18 mouse cellular contexts compared by ENCODE assay signal in the genomic region with DNA sequence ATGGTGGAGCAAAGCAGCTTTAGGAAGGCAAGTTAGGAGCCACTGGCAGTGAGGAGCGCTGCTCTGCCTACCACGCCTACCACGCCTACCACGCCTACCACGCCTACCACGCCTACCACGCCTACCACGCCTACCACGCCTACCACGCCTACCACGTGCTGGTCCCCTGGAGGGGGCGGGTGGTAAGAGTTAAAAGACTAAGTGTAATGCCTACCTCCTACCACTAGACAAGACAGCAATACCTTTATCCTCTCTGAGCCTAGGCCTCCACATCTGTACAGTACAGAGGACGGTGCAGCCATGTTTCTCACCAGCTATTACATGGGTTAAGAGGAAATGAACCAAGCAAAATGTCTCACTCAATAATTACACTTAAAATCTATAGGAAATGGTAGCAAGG. TPM values are rescaled to one million over a fixed set of nuclear protein-coding genes. Genes with fewer than 3 reads are reported as not detected.
DNase-seq lines count a peak whose midpoint lies in the region; ATAC-seq and TF ChIP-seq lines count a peak whose summit lies in the region.
"Had no signal": no experiment of that assay in that cellular context is flagged by ENCODE, and none has a peak within 500 bp of the region (broad histone marks: within the 10 kb centered on the region; RNA-seq: fewer than 3 reads in every experiment).

No protein-coding gene starts in this region.

- no peak for DNase-seq in forebrain, postnatal 0 days
- DNase-seq in CD4-positive helper T cell, adult 2 months (ENCODE audit: low read depth, low spot score): peak; percentile 22
- peak; percentile 82 for DNase-seq in ZHBTc4 (ENCODE audit: low read depth, low spot score)
- DNase-seq in liver, embryonic 13.5 days: no peak
- DNase-seq in spleen, adult 12 weeks (ENCODE audit: low spot score): no peak
- no peak for DNase-seq in gastrocnemius, postnatal 10 days
- DNase-seq in gastrocnemius, adult 18-20 months (ENCODE audit: low spot score): no peak
- DNase-seq: adrenal gland, postnatal 25 days; cerebellum, adult 11 months; gastrocnemius, postnatal 36 days; kidney, adult 11 months; kidney, postnatal 36 days; lung, postnatal 10 days; retina, postnatal 1 day; spleen, adult 18-20 months; thymus, adult 2 months had no signal

- H3K4me1 ChIP-seq in forebrain, postnatal 0 days (ENCODE audit: insufficient read depth): peaks cover 25% of the 10 kb centered on the region
- H3K4me1 ChIP-seq in forebrain, embryonic 15.5 days: peaks cover 44% of the 10 kb centered on the region
- H3K4me1 ChIP-seq in liver, embryonic 13.5 days (replicated peaks): peaks cover 18% of the 10 kb centered on the region

- TF ChIP-seq CTCF in forebrain, postnatal 0 days (IDR thresholded peaks at IDR 0.05; ENCODE audit: low read depth): peak; percentile 5; the same call in 1 of the 2 replicates

- no peak overlapping the region for H3K9ac ChIP-seq in forebrain, postnatal 0 days
- H3K9ac ChIP-seq in forebrain, embryonic 15.5 days (replicated peaks): no peak overlapping the region
- H3K9ac ChIP-seq in liver, embryonic 13.5 days: no peak overlapping the region
- H3K9ac ChIP-seq: midbrain, embryonic 13.5 days had no signal

- H3K4me3 ChIP-seq in forebrain, postnatal 0 days (ENCODE audit: low read depth, low read length): no peak overlapping the region
- no peak overlapping the region for H3K4me3 ChIP-seq in forebrain, embryonic 15.5 days
- no peak overlapping the region for H3K4me3 ChIP-seq in liver, embryonic 13.5 days (replicated peaks)
- H3K4me3 ChIP-seq: midbrain, embryonic 13.5 days had no signal

- WGBS in forebrain, postnatal 0 days: 69% methylated on average over 13 of the region's 13 CpGs
- 59% methylated on average over 13 of the region's 13 CpGs for WGBS in forebrain, embryonic 15.5 days
- WGBS in liver, embryonic 13.5 days (ENCODE audit: insufficient replicate concordance): 43% methylated on average over 13 of the region's 13 CpGs

- H3K27me3 ChIP-seq in forebrain, postnatal 0 days (ENCODE audit: insufficient read depth, low read length): no peaks in the 10 kb centered on the region
- no peaks in the 10 kb centered on the region for H3K27me3 ChIP-seq in forebrain, embryonic 15.5 days
- H3K27me3 ChIP-seq in liver, embryonic 13.5 days: peaks cover 34% of the 10 kb centered on the region
- H3K27me3 ChIP-seq: midbrain, embryonic 13.5 days had no signal

- peak overlapping the region; percentile 13; the same call in 1 of the 2 replicates for H3K4me2 ChIP-seq in forebrain, postnatal 0 days (ENCODE audit: low read depth)
- no peak overlapping the region for H3K4me2 ChIP-seq in forebrain, embryonic 15.5 days (replicated peaks)
- H3K4me2 ChIP-seq in liver, embryonic 13.5 days: no peak overlapping the region

- H3K27ac ChIP-seq in forebrain, postnatal 0 days (ENCODE audit: low read depth, low read length): no peak overlapping the region
- no peak overlapping the region for H3K27ac ChIP-seq in forebrain, embryonic 15.5 days (replicated peaks)
- H3K27ac ChIP-seq in liver, embryonic 13.5 days: no peak overlapping the region
- H3K27ac ChIP-seq: midbrain, embryonic 13.5 days had no signal

- H3K36me3 ChIP-seq in forebrain, postnatal 0 days (ENCODE audit: insufficient read depth): no peaks in the 10 kb centered on the region
- peaks cover 4% of the 10 kb centered on the region; the same call in 1 of the 2 replicates for H3K36me3 ChIP-seq in forebrain, embryonic 15.5 days
- H3K36me3 ChIP-seq in liver, embryonic 13.5 days: no peaks in the 10 kb centered on the region

- no peak for ATAC-seq in forebrain, postnatal 0 days
- ATAC-seq in forebrain, embryonic 15.5 days (replicated peaks): no peak
- peak; percentile 65 for ATAC-seq in liver, embryonic 13.5 days (ENCODE audit: low read depth)
- ATAC-seq: midbrain, embryonic 13.5 days had no signal

- no peaks in the 10 kb centered on the region for H3K9me3 ChIP-seq in forebrain, postnatal 0 days (ENCODE audit: low read length)
- no peaks in the 10 kb centered on the region for H3K9me3 ChIP-seq in forebrain, embryonic 15.5 days
- no peaks in the 10 kb centered on the region for H3K9me3 ChIP-seq in liver, embryonic 13.5 days (replicated peaks)

RNA-seq across cellular contexts. Expression of a gene that starts 5.4 kb away (rescaled TPM):
- total RNA-seq in forebrain, postnatal 0 days (2014; rRNA removed): 141 and 166 TPM in 2 replicates
- polyA plus RNA-seq in forebrain, postnatal 0 days (2015; fragmentation: Nextera tagmentation; extraction: Ambion mirVana): 57.1 and 72.4 TPM in 2 replicates
- 99.9 and 106 TPM in 2 replicates for polyA plus RNA-seq in forebrain, embryonic 15.5 days (2015; fragmentation: Nextera tagmentation; extraction: Ambion mirVana)
- 11.0 and 11.5 TPM in 2 replicates for polyA plus RNA-seq in liver, embryonic 13.5 days (2015; fragmentation: Nextera tagmentation; extraction: Ambion mirVana)
- 1 to 10 TPM; 3.7 to 6.2 TPM for total RNA-seq in gastrocnemius, postnatal 10 days (2021)
- under 1 TPM; 0.21 to 0.66 TPM for total RNA-seq in gastrocnemius, adult 18-20 months (2021)

Comparison
In these comparisons a context has a peak if more than half of its experiments do, and no peak if none do; other contexts are left out.
1. DNase-seq: peak in CD4-positive helper T cell, adult 2 months (single experiment) and ZHBTc4 (single experiment); none in forebrain, postnatal 0 days (single experiment), liver, embryonic 13.5 days (single experiment), spleen, adult 12 weeks (single experiment), gastrocnemius, postnatal 10 days (single experiment) and gastrocnemius, adult 18-20 months (single experiment).
2. RNA of a gene that starts 5.4 kb away (total RNA-seq): 141 to 166 TPM in forebrain, postnatal 0 days; 3.7 to 6.2 TPM in gastrocnemius, postnatal 10 days and 0.21 to 0.66 TPM in gastrocnemius, adult 18-20 months; every median in the first group is over 10 times any median in the second.